Mouse (Mus musculus): ENCODE results near the gene Lrp2.

- no peak for TF ChIP-seq EP300 (IDR thresholded peaks at IDR 0.05; ENCODE audit: low read length)
- TF ChIP-seq BHLHE40 (IDR thresholded peaks at IDR 0.05; ENCODE audit: low read depth, low read length): no peak
- TF ChIP-seq ELF1 (IDR thresholded peaks at IDR 0.05; ENCODE audit: low read depth, low read length): no peak
- TF ChIP-seq POLR2A (IDR thresholded peaks at IDR 0.05; ENCODE audit: low read depth, low read length): no peak
- no peak for TF ChIP-seq SIN3A (IDR thresholded peaks at IDR 0.05; ENCODE audit: low read length)
- no peak for TF ChIP-seq UBTF (IDR thresholded peaks at IDR 0.05; ENCODE audit: low read depth, low read length)
- TF ChIP-seq ZNF384 (IDR thresholded peaks at IDR 0.05; ENCODE audit: low read depth, low read length): no peak
These were observed 157.7 kb downstream of the Lrp2 start for GRCm38 (mm10) chr2:69428116-69428515.
